Mouse (Mus musculus) left cerebral cortex, adult 18-20 months (tissue): ENCODE results near the gene Dcps. TPM values are rescaled to one million over a fixed set of nuclear protein-coding genes. Genes with fewer than 3 reads are reported as not detected.
A peak's percentile ranks its signal among the peaks of the same experiment; 100 is the strongest.

Source experiments
- DNase-seq, 2 experiments: peaks; one replicate each; pipeline ENCODE4 v3.0.0; 2021 to 2022; ENCODE audit warnings: low spot score in 2 of 2, mixed read lengths in 1 of 2
- long read RNA-seq, 2 experiments: library from polyadenylated mRNA; stranded (forward); transcript quantifications; one replicate each; pipeline ENCODE4 v2.0.0; 2021
- total RNA-seq, 2 experiments: library from RNA; stranded (reverse); gene quantifications; 2 replicates each; pipeline ENCODE4 v1.2.3; 2021

The Dcps gene
- total RNA-seq = 10 to 100 TPM; 14.7 to 18.6 TPM
- long read RNA-seq, experiment 1, transcript Dcps-201 (6 exons, 1,274 nt) = major isoform, 24 of 29 reads
- long read RNA-seq, experiment 1, partial matches to known transcripts = 2 of 29 reads
- long read RNA-seq, experiment 1, other reads (novel, unspliced or antisense) = 3 of 29 reads
- long read RNA-seq, experiment 2, transcript Dcps-201 (6 exons, 1,274 nt) = major isoform, 23 of 25 reads
- long read RNA-seq, experiment 2, partial matches to known transcripts = 1 of 25 reads
- long read RNA-seq, experiment 2, other reads (novel, unspliced or antisense) = 1 of 25 reads

DNA sequence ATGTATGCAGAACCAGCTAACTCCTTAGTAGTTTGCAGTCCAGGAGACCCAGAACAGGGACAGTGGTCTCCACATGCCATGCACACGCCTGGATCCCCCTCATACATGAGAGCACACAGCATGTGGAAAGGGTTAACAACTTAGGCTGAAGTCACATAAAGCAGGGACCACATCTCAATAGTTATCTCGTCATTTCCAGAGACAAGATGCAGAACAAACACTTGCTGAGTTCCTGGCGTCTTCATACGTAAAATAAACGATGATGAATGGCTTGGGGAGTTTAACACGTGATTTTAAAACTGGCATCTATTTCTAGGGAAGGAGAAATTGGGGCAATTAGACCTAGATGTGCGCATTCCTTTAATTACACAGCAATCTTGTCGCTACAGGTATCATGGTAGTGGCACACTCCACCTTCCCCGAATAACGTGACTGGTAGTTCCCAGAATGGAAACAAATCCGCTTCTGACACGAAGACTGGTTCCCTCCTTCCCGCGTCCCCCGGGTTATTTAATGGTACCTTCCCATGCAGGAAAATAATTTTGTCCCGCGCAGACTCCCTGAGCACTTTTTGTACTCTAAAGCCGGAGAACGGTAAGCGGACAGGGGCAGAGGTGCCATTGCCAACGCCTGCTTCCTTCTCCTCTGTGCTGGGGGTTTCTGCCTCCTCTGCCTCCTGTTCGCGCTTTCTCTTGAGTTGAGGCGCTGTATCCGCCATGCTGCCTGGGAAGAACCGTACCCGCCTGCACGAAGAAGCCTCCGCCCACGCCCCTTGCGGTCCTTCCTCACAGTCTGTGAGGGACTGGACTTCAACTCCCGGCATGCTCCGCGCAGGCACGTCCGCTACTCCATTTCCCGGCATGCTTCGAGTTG lies at the start of gene Dcps:
Gene Dcps (minus strand): TSS at position 811 of the 873 bp plus-strand sequence.
- DNase-seq = peak; percentile 98

DNA sequence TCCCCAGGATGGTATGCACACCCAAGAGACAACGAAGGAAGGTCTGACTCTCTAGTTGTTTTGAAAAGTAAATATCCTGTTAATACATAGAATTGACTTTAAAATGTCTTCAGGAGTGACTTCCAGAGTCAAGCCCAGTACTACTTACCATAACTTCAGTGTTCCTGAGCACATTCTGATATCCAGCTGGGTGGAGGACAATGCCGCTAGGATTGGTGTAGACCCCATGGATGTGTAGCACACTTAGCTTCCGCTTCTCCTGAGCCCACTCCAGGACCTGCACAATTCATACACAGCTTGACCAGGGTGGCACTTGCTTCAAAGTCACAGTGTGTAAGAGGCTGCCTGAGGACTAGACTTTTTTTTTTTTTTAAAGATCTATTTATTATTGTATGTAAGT lies 47.6 kb upstream of the Dcps start:
- no peak for DNase-seq

DNA sequence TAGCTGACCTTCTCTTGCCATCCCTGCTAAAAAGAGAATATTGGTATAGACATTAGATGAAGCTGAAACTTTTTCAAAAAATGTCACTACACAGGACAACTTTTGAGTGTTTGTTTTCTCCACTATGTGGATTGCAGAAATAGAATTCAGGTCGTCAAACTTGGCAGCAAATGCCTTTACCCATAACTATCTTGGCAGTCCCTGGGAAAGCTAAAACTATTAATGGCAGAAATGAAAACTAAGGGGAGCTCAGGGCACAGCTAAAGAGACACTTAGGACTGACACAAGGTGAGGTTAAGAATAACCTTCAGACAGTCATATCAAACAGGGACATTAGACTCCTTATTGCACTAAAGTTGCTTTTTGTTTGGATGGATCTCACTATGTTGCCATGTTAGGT lies 42.1 kb upstream of the Dcps start:
- no peak for DNase-seq

DNA sequence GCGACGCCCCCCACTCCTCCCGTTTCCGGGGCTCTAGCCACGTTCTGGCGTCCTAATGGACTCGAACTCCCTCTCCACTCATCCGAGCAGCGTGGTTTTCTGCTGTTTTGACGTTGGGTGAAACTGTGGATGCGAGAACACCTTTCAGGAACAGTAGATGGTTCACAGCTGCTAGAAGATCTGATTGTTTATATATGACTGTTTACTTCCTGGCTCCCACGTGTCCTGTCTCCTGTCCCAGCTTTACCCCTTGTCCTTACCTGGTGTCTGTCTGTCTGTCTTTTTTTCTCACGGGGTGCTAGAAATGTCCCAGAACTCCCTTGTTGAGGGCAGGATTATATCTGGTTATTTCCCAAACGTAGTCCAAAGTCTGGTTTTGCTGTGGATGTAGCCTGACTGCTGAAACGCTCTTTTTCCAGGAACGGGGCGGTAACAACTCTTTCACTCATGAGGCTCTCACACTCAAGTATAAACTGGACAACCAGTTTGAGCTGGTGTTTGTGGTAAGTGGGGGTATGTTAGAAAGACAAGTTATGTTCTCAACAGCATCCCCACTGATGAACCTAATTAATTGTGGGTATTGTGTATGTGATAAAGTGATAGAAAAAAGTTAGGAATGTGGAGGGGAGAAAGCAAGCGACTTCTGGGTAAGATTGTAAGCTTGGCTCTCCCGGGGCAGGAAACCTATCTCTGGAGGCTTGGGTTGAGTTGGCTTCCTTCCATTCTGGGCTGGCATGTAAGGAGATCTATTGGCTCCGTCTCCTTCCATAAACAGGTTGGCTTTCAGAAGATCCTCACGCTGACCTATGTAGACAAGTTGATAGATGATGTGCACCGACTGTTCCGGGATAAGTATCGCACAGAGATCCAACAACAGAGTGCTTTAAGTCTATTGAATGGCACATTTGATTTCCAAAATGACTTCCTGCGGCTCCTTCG lies 36.0 kb upstream of the Dcps start:
- no peak for DNase-seq

DNA sequence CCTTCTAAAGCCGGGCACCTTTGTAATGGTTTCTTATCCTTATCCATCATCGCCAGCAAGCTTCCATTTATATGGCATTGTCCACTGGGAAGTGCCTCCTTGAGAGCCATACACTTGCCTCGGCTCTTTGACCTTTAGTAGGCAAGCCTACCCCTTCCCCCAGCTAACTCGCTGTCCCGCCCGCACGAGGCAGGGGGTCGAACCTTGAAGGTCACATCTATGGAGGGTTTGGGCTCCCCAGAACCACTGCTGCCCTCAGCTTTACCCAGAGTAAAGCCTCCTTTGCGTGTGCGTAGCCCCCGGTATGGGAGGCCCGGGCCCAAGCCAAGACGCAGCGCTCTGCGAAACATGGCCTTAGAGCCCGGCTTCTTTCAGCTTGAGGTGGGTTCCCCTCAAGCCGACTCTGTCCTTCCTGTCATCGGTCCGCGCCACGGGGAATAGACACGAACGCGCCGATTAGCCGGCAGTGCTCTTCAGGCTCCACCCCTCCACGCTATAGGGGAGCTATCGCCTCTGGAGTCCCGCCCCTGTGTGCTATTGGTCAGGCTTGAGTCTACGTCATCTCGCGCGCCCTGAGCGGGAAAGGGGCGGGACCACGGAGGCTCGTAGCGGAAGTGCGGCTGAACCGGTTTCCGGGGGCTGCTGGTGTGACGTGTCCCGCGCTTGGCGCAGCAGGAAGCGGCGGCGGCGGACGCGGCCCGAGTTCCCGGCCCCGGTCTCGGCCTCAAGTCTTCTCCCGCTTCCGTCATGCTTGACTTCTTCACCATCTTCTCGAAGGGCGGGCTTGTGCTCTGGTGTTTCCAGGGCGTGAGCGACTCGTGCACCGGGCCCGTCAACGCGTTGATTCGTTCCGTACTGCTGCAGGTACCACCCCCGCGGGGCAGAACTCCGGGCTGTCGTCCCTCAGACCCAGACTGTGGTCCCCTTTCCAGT lies 34.9 kb upstream of the Dcps start, which contains the start of gene Foxred1:
Gene Foxred1 (minus strand): TSS at position 514 of the 933 bp plus-strand sequence.
- peak; percentile 99 for DNase-seq

DNA sequence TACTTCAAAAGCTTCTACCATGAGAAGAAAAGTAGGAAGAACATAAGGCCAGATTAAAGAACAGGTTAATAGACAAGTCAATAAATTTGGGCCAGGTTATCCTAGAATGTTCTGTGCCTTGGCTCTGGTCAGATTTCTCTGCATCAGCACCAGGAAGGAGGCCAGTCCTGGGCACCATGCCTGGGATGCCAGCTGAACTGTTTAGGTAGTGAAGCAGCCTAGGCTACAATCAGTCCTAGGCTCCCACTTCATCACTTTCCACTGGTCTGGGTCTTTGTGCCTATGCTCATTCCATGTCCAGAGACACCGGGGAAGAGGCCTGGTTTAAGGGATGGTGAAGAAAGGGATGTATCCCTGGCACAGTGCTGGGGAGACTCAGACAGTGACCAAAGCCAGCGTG lies 28.6 kb upstream of the Dcps start:
- no peak for DNase-seq

DNA sequence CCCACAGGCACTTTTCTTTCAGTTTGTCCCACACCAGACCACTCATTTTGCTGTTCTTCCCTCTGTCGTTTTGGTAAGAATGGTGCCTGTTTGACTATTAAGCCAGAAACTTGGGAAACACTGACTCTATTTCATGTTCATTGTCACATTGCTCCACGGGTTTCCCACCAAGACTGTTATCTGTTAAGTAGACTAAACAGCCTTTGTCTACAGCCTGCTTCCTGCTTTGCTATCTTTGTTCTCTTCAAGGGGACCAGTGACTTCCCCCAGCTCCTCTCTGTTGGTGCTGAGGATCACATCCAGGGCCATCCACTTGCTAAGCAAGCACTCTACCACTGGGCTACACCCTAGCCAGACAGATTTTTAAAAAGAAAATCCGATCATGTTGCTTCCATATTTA lies 27.7 kb upstream of the Dcps start:
- no peak for DNase-seq

DNA sequence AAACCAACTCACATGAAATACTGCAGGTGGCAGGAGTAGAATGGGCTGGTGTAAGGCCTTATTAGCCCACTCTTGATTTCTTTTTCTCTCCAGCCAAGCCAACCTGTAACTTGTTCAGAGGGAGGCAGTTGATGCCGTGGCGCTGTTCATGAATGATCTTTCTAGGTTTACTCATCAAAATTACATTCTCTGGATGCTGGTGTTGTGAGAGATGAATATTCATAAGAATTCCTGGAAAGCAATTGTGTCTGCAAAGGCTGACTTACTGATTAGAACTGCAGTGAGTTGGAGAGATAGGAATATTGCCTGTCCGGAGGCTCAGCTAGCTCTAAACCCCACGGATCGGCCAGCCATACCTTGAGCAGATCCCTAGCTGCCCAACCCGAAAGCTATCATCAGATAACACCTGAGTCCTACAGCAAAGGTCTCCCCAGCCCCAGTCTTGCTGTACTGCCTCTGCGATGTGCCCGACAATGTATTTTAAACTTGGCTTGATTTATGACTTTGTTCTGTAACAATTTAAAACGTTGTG lies 24.7 kb upstream of the Dcps start:
- no peak for DNase-seq

DNA sequence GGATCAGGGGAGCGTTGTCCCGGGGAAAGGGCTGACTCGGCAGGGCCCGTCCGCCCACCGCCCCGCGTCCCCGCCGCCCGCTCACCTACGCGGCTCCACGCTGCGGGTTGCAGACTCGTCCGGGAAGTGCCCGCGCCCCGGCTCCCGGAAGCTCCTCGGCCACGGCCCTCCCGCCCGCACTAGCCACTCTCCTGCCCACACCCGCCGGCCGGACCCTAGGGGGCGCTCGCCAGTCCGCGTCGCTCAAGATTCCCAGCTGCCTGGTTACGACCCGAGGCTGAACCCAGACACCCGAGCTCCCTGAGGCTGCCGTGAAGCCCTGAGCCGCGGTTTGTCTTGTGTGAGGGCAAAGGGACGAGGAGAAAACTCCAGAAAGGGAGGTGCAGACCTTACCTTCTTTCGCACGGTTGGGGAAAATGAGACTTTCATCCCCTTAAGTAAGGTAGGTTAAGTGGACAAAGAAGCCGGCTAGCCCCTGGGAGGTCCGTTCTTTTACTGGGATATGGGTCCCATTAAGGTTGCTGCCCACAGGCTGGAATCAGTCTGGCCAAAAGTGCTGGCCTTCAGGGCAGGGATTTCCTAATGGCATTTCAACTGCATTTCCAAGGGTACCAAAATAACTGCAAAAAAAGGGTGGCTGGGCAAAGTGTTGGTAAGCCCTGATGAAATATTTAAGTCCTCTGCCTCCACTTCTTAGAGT lies 24.1 kb upstream of the Dcps start, which contains the start of the genes Srpr and Tirap:
Gene Srpr (plus strand): TSS at position 404 of the 700 bp plus-strand sequence.
Gene Tirap (minus strand): TSS at position 520 of the 700 bp plus-strand sequence.
- peak; percentile 81 to 82 for DNase-seq

DNA sequence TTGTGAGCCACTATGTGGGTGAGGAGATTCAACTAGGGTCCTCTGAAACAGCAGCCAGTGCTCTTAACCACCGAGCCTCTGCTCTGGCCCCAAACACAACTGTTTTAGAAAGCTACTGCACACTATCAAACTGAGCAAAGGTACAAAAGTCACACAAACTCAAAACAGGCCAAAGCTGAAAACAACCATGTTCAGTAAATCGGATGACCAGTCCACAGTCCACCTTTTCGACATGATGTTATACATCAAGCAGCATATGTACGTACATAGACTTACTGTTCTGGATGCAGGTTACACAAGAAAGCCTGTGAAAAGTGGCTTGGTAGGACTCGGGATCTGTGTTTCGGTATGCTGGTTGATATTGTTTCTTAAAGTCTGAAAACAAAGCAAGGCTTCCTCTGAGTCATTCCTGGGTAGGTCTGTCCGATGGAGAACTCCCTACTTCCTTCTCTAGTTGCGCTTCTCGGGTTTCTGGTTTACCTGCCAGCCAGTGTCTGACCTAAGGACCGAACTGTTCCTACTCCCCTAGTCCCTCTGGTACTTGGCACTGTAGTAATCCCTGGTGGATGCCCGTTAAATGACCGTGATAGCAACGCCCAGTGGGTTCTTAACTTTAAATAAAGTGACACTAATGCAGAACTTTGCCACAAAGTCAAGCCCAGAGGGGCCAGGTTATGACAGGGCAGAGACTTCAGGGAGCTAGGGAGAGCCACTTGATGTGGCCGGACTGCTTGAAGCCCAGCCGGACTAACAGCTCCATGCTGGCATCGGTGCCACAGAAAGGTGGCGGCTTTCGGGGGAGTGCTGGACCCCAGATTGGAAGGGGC lies 23.3 kb upstream of the Dcps start:
- DNase-seq = no peak

DNA sequence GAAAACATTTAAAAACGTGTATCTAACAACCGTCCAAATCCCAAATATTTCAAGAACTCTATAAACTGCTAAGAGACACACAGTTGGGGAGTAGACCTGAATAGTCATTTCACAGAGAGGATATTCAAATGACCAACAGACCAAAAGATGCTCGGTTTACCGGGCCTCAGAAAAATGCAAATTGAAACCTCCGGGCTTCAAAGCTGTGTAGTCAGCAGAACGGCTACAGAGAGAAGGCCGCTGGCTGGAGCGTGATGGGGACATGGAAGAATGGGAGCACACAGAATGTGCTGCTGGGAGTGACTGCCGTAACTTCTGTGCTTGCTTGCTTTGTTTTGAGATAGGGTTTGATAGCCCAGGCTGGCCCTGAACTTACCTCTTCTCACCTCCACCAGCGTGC lies 22.5 kb upstream of the Dcps start:
- no peak for DNase-seq

DNA sequence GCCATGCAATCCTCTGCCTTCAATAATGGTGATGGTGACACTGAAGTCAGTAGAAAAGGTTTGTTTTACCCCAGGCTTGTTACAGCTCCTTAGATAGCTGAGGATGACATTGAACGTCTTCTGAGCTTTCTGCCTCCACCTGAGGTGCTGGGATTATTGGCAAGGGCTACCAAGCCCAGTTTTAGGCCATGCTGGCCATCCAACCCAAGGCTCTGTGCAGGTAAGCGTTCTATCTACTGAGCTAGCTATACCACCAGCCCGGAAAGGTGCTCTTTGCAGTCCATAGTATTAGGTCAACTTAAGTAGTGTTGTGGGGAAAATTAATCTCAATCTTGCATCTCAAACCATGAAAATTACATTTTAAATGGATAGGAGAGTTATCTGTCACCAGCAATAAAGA lies 21.8 kb upstream of the Dcps start:
- no peak for DNase-seq

DNA sequence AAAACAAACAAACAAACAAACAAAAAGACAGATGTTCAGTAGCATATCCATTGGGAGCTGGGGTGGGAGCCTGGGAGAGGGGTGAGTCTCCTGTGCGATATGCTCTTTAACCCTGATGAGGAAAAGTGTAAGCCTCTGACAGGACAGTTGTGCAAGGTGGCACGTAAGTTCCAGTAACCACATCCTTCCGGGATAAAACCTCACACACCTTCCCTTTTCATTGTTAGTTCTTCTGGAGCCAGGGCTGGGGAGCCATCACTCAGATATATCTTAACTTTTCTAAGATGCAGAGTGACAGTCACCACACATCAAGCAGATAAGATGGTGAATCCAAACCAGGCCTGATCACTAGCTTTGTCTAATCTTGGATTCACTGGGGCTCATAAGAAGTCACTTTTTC lies 18.2 kb upstream of the Dcps start:
- no peak for DNase-seq

DNA sequence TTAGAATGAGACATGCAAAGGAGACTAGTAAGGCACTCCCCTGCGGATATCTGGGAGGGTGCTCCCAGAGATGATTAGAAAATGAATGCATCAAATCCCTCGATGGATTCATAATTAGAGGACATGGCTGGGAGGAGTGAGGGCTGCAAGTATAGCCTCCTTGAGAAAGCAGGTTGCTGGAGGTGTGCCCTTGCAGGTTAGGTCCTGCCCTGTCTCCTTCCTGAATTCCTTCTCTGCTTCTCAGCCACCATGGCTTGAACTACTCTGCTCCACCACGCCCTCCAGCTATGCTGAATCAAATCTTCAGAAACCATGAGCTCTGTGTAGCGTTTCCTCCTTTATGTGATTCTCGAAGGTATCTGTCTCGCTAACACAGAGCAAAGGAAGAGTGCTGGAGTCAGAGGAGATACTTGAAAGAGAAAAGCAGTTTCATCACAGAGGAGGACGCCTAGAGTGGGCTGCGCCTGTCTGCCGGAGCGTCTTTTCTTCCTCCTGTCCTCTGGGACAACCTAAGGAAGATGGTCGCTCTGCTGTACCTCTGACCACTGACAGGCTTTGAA lies 17.2 kb upstream of the Dcps start:
- no peak for DNase-seq

DNA sequence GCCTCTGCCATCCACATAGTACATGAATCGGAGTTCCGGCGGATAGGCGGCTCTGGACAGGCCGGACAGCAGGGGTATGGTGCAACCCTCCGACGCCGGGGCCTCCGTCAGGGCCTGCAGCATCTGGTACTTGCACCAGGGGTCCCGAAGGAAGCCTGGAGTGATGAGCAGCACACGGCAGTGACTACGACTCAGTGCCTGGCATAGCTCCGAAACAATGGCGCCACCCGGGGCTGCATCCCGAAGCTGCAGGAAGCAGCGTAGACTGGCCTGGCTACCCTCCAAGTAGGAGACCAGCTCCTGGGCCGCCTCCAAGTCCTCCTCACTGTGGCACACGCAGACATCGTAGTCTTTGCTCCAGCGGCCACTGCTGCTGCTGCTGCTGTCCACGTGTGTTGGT lies 12.8 kb upstream of the Dcps start:
- peak; percentile 48 to 58 for DNase-seq

DNA sequence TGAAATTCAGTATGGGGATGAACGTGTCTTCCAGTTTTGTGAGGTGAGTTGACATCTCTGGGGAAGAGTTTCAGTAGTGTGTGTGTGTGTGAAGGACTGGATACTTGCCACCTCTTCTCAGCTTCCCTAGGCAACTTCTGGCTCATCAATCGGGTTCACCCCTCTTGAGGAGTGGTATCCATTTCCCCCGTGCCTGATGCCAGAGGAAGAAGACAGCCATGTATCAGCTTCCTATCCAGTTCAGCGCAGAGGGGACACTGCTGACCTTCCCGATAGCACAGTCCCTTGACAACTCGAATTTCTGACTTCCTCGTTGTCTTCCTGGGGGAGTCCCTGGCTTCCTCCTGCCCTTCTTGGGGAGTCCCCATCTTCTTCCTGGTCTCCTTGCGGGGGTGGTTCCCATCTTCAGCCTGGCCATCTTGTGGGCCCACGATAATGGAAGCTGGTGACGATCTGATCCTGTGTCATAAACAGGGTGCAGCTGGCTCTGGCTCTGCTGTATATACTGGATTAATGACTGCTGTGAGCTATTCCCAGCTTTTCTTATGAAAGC lies 11.6 kb upstream of the Dcps start:
- no peak for DNase-seq

DNA sequence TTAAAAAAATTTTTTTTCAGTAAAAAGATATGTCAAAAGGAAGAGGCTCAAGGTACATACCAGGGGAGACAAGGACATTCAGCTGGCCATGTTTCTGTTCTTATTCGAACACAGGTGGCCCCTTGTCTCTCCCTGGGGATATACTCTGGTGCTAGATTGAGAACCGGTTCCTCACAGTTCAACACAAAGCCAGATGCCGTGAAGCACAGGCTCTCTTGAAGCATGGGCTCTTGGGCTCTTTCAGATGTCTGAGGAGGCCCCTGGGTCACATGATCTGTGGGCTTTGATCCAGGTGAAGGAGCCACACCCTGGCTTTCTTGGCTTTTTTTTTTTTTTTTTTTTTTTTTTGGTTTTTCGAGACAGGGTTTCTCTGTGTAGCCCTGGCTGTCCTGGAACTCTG lies 10.6 kb upstream of the Dcps start:
- no peak for DNase-seq

DNA sequence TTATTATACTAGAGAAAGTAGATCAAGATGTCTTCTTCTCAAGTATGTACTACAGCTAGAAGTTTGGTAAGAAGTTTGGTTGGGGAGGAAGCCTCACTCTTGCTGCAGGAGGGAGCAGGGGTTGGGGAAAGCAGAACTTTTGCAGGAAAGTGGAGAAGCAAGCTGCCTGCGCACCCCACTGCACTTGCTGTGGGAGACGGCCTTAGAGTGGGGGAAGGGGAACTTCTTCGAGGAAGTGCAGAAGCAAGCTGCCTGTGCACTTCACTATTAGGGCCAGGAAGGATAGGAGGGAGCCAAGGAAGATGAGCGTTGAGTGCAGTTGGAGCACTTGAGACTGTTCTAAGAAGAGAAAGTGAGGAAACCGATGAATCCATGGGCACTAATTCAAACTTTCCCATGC lies 7.5 kb upstream of the Dcps start:
- DNase-seq = no peak
